ENCODE assay signal across 13 mouse cellular contexts in the genomic region with DNA sequence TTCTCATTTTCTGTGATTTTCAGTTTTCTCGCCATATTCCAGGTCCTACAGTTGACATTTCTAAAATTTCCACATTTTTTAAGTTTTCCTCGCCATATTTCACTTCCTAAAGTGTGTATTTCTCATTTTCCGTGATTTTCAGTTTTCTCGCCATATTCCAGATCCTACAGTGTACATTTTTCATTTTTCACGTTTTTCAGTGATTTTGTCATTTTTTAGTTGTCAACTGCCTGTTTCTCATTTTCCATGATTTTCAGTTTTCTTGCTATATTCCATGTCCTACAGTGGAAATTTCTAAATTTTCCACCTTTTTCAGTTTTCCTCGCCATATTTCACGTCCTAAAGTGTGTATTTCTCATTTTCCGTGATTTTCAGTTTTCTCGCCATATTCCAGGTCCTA. TPM values are rescaled to one million over a fixed set of nuclear protein-coding genes. Genes with fewer than 3 reads are reported as not detected.
DNase-seq lines count a peak whose midpoint lies in the region; ATAC-seq lines count a peak whose summit lies in the region.
"Not testable (repeated sequence)": the region's sequence is repeated elsewhere in the genome, so short reads cannot be mapped to it uniquely, and the experiment has no call there.
"Had no signal": no experiment of that assay in that cellular context is flagged by ENCODE, and none has a peak within 500 bp of the region (broad histone marks: within the 10 kb centered on the region; RNA-seq: fewer than 3 reads in every experiment).

No protein-coding gene starts in this region.

- not testable (repeated sequence) for H3K9me3 ChIP-seq in forebrain, embryonic 11.5 days (ENCODE audit: control insufficient read depth, low read length); hindbrain, embryonic 12.5 days (replicated peaks); neural tube, embryonic 14.5 days (ENCODE audit: control insufficient read depth, low read length)

- whole genome bisulfite sequencing in forebrain, embryonic 11.5 days, result 73% methylated on average over 6 of the region's 9 CpGs
- WGBS in hindbrain, embryonic 12.5 days, result 78% methylated on average over 8 of the region's 9 CpGs
- WGBS in large intestine, adult 2 months, result 81% methylated on average over 8 of the region's 9 CpGs
- 73% methylated on average over 6 of the region's 9 CpGs for WGBS in neural tube, embryonic 14.5 days

- not testable (repeated sequence) for H3K4me3 ChIP-seq in forebrain, embryonic 11.5 days (ENCODE audit: low read depth, low read length); hindbrain, embryonic 12.5 days; neural tube, embryonic 14.5 days (ENCODE audit: low read depth, low read length)

- peak; percentile 43 for DNase-seq in Muller cell, postnatal 12 days (ENCODE audit: inconsistent ontology term)
- DNase-seq in forebrain, embryonic 11.5 days (ENCODE audit: low spot score), result not testable (repeated sequence)
- peak; percentile 1 for DNase-seq in large intestine, adult 2 months (ENCODE audit: low read depth, low spot score)
- peak; percentile 50 for DNase-seq in mesoderm, embryonic 11.5 days (ENCODE audit: low read depth, low spot score)

- H3K4me2 ChIP-seq in forebrain, embryonic 11.5 days (ENCODE audit: low read depth, low read length, severe bottlenecking); hindbrain, embryonic 12.5 days (replicated peaks); neural tube, embryonic 14.5 days (ENCODE audit: low read depth, low read length): not testable (repeated sequence)

- H3K4me1 ChIP-seq in forebrain, embryonic 11.5 days (replicated peaks; ENCODE audit: control insufficient read depth, insufficient read depth, low read length); hindbrain, embryonic 12.5 days; neural tube, embryonic 14.5 days (ENCODE audit: control insufficient read depth, insufficient read depth, low read length): not testable (repeated sequence)

- H3K9ac ChIP-seq in forebrain, embryonic 11.5 days (ENCODE audit: low read length); hindbrain, embryonic 12.5 days; neural tube, embryonic 14.5 days (replicated peaks; ENCODE audit: low read depth, low read length): not testable (repeated sequence)

- H3K27ac ChIP-seq in forebrain, embryonic 11.5 days (ENCODE audit: low read depth, low read length); hindbrain, embryonic 12.5 days; neural tube, embryonic 14.5 days (ENCODE audit: low read depth, low read length): not testable (repeated sequence)

- ATAC-seq in common myeloid progenitor, adult 5-6 weeks (replicated peaks; ENCODE audit: low read depth, poor library complexity, severe bottlenecking), result peak; percentile 15; the same call in 1 of the 2 replicates
- ATAC-seq in forebrain, embryonic 11.5 days (replicated peaks; ENCODE audit: low FRiP score), result peak; percentile 30; the same call in 1 of the 2 replicates
- ATAC-seq in hindbrain, embryonic 12.5 days (ENCODE audit: low FRiP score), result peak; percentile 39; the same call in 1 of the 2 replicates
- 0 out of 2 replicates have a peak, but pooled peaks have one; percentile 25 for ATAC-seq in neural tube, embryonic 14.5 days (ENCODE audit: low read depth)

- not testable (repeated sequence) for H3K36me3 ChIP-seq in forebrain, embryonic 11.5 days (ENCODE audit: control insufficient read depth, insufficient read depth, low read length); hindbrain, embryonic 12.5 days; neural tube, embryonic 14.5 days (ENCODE audit: control insufficient read depth, insufficient read depth, low read length)

- H3K27me3 ChIP-seq in forebrain, embryonic 11.5 days (ENCODE audit: control insufficient read depth, insufficient read depth, low read length); hindbrain, embryonic 12.5 days; neural tube, embryonic 14.5 days (ENCODE audit: control insufficient read depth, insufficient read depth, low read length): not testable (repeated sequence)

RNA-seq across cellular contexts. Expression of a gene that starts 4.1 kb away (rescaled TPM):
- total RNA-seq in common myeloid progenitor, adult 5-6 weeks (2017), result 0.69 TPM in 1 of 2 replicates, not detected in the other
- polyA plus RNA-seq in forebrain, embryonic 11.5 days (2014; fragmentation: Nextera tagmentation; extraction: Ambion mirVana), result not detected in 2 replicates
- not detected in 2 replicates for polyA plus RNA-seq in hindbrain, embryonic 12.5 days (2016; fragmentation: Nextera tagmentation; extraction: Ambion mirVana)
- not detected in 2 replicates for polyA plus RNA-seq in large intestine, adult 2 months (2012; rRNA removed)
- not detected in 2 replicates for polyA plus RNA-seq in neural tube, embryonic 14.5 days (2014; fragmentation: Nextera tagmentation; extraction: Ambion mirVana)
- total RNA-seq: heart, adult 2 months; layer of hippocampus, adult 2 months; left cerebral cortex, postnatal 14 days had no signal
- polyA plus RNA-seq: heart, adult 2 months; lung, embryonic 16.5 days had no signal

RNA-seq across cellular contexts. Expression of a gene that starts 5.7 kb away (rescaled TPM):
- total RNA-seq in common myeloid progenitor, adult 5-6 weeks (2017), result not detected in 2 replicates
- polyA plus RNA-seq in forebrain, embryonic 11.5 days (2014; fragmentation: Nextera tagmentation; extraction: Ambion mirVana), result not detected in 2 replicates
- 0.61 TPM in 1 of 2 replicates, not detected in the other for polyA plus RNA-seq in hindbrain, embryonic 12.5 days (2016; fragmentation: Nextera tagmentation; extraction: Ambion mirVana)
- polyA plus RNA-seq in large intestine, adult 2 months (2012; rRNA removed), result not detected in 2 replicates
- not detected in 2 replicates for polyA plus RNA-seq in neural tube, embryonic 14.5 days (2014; fragmentation: Nextera tagmentation; extraction: Ambion mirVana)
- total RNA-seq: left cerebral cortex, postnatal 14 days had no signal
- polyA plus RNA-seq: heart, adult 2 months; lung, embryonic 16.5 days had no signal

RNA-seq across cellular contexts. Expression of a gene that starts 6.5 kb away (rescaled TPM):
- 0.58 TPM in 1 of 2 replicates, not detected in the other for total RNA-seq in common myeloid progenitor, adult 5-6 weeks (2017)
- polyA plus RNA-seq in forebrain, embryonic 11.5 days (2014; fragmentation: Nextera tagmentation; extraction: Ambion mirVana), result not detected in 2 replicates
- not detected in 2 replicates for polyA plus RNA-seq in hindbrain, embryonic 12.5 days (2016; fragmentation: Nextera tagmentation; extraction: Ambion mirVana)
- not detected in 2 replicates for polyA plus RNA-seq in large intestine, adult 2 months (2012; rRNA removed)
- not detected in 2 replicates for polyA plus RNA-seq in neural tube, embryonic 14.5 days (2014; fragmentation: Nextera tagmentation; extraction: Ambion mirVana)
- total RNA-seq: adrenal gland, postnatal 4 days; heart, adult 2 months; layer of hippocampus, adult 2 months; left cerebral cortex, postnatal 14 days had no signal
- polyA plus RNA-seq: heart, adult 2 months; lung, embryonic 16.5 days had no signal

RNA-seq across cellular contexts. Expression of a gene that starts 8.2 kb away (rescaled TPM):
- total RNA-seq in common myeloid progenitor, adult 5-6 weeks (2017), result not detected in 2 replicates
- polyA plus RNA-seq in forebrain, embryonic 11.5 days (2014; fragmentation: Nextera tagmentation; extraction: Ambion mirVana), result not detected in 2 replicates
- not detected in 2 replicates for polyA plus RNA-seq in hindbrain, embryonic 12.5 days (2016; fragmentation: Nextera tagmentation; extraction: Ambion mirVana)
- polyA plus RNA-seq in large intestine, adult 2 months (2012; rRNA removed), result not detected in 2 replicates
- not detected in 2 replicates for polyA plus RNA-seq in neural tube, embryonic 14.5 days (2014; fragmentation: Nextera tagmentation; extraction: Ambion mirVana)
- total RNA-seq: adrenal gland, postnatal 4 days; heart, adult 2 months; layer of hippocampus, adult 2 months; left cerebral cortex, postnatal 14 days had no signal
- polyA plus RNA-seq: heart, adult 2 months; inflammation-experienced regulatory T-cells, adult 6 months; lung, embryonic 16.5 days had no signal

RNA-seq across cellular contexts. Expression of a gene that starts 9.9 kb away (rescaled TPM):
- total RNA-seq in common myeloid progenitor, adult 5-6 weeks (2017), result not detected in 2 replicates
- not detected in 2 replicates for polyA plus RNA-seq in forebrain, embryonic 11.5 days (2014; fragmentation: Nextera tagmentation; extraction: Ambion mirVana)
- polyA plus RNA-seq in hindbrain, embryonic 12.5 days (2016; fragmentation: Nextera tagmentation; extraction: Ambion mirVana), result 0.61 and 0.63 TPM in 2 replicates
- polyA plus RNA-seq in large intestine, adult 2 months (2012; rRNA removed), result not detected in 2 replicates
- 0.44 TPM in 1 of 2 replicates, not detected in the other for polyA plus RNA-seq in neural tube, embryonic 14.5 days (2014; fragmentation: Nextera tagmentation; extraction: Ambion mirVana)
- total RNA-seq: heart, adult 2 months had no signal
- polyA plus RNA-seq: heart, adult 2 months; lung, embryonic 16.5 days had no signal
